Mouse (Mus musculus) brain, embryonic 18.5 days (tissue): ENCODE measurements at regions not wholly inside any gene's neighbourhood (a gene's known extent, or its start where the extent isn't known, plus 50 kb on each side); places are given as distances from the start of the nearest gene placed in this dataset.

Source experiments
- DNase-seq: peaks from one replicate; pipeline ENCODE4 v3.0.0-alpha.2; 2012; ENCODE audit warnings: low read depth, low spot score

DNA sequence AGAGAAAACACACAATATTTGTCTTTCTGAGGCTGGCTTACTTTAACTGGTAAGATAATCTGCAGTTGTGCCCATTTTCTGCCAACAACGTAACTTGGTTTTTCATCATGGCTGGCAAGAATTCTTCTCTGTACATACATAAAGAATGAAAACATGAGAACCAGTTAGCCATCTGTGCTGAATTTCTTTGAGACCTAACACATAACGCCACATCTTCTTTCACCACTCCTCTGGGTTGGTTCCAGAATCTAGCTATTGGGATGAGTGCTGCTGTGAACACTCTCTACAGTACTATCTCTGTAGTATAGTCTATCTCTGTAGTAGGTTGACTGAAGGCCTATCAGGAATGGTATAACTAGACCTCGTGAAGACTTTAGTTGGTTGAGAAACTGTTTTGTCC, 132.1 kb downstream of the 1700020N01Rik start:
- no peak for DNase-seq

DNA sequence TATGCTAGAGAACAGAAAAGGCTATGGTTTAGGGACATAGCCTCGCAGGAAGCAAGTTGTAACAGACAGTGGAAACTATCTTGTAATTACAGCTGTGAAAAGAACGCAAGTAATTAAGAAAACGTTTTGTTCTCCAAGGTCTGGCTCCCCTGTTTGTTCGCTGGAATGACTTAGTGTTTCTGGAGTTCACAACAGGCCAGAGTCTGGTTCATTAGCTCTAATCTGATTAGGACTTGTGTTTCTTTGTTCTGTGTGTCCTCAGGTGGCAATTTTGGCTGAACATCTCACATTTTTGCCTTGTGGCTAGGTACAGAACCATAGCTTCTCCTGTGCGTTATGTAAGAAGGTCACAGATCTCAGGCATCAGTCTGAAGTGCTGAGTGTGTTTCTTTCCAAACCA, 141.7 kb upstream of the Sgk1 start:
- DNase-seq: no peak

DNA sequence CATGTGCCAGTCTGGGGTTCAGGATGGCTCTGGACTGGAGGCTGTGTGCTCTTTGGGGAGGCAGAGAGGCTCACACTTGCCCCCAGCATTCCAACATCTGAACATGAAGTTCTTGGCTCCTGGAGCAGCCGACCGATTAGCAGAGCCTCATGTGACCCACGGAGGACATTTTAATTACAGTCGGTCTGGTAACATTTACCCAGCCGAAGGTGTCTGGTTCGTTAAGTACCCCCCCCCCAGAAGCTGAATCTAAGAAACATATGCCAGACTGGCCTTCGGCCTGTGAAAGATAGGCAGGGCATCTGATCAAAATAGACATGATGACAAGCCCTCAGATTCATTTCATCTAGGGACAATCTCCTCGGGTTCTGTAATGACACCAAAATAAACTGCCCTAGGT, 140.4 kb upstream of the Sgk1 start:
- DNase-seq: no peak

DNA sequence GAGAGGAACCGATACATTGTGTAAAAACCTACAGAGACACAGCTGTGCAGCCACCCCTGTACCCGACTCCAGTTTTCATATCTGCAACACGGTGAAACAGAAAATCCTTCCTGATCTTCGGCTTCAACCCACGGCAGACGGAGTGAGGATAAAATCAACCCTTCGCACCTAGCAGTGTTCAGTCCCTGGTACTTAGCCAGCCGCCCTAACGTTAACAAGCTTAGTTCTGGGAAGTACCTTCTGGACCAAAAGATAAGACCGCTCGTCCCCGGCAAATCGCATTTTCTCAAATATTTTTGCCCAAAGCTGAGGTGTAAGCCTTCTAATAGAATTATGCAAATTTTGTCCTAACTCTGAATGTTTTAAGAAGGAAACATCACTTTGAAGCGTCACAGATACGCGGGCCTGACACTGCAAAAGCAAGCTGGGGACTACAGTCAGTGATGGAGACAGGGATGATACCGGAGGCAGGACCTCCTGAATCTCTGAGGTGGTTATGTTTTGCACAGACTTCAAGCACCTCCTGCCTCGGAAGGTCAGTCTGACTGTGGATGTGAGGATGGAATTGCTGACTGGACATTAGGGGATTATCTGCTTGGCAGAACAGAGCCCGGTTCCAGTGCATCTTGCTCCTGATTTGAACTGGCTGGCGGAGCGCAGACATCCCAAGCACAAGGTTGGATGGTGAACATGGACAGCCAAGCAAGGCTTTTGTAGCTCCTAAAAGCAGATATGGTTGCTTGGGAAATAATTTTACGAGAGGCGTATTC, 139.8 kb upstream of the Sgk1 start:
- no peak for DNase-seq

DNA sequence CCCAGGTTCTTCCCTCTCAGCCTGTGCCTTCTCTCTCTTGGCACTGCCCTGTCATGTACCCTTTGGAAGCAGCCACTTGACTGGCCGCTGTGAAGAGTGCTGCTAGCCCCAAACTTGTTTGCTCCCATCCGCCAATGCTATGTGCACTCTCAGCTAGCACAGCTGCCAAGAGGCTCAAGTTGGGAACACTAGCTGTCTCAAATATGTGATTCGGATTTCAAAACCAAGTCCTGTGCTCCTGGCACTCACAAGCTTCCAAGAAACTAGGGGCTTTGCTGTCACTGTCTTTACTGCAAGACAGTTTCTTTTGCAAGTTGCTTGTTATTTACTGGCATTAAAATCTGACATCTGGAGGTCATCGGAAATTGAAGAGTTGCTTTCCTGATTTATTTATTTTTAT, 138.6 kb upstream of the Sgk1 start:
- DNase-seq: no peak

DNA sequence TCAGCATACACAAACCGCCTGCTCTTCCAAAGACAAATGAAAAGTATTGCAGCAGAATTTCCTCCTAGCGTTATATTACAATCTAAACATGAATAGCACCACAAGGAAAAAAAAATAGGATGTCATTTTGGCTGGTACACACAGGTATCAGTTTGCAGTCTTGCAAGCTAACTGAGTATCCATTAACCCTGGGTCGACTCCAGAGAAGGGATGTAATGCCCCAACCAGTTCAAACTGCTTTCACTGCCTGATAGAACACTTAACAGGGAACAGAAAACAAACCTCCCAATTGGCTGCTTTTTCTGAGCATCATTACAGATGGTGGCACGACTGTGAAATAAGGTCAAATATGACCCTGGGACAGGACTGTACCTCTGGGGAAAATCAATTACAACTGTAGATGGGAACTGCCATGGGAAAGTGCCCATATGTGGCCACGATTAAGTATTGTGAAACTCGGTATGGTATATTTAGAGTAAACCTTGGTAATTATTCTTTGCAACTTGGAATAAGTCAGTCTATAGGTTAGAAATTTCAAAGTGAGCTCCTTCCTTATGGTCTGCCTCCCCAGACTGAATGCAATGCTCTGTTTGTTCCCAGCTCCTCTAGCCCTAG, 137.5 kb upstream of the Sgk1 start:
- DNase-seq: no peak

DNA sequence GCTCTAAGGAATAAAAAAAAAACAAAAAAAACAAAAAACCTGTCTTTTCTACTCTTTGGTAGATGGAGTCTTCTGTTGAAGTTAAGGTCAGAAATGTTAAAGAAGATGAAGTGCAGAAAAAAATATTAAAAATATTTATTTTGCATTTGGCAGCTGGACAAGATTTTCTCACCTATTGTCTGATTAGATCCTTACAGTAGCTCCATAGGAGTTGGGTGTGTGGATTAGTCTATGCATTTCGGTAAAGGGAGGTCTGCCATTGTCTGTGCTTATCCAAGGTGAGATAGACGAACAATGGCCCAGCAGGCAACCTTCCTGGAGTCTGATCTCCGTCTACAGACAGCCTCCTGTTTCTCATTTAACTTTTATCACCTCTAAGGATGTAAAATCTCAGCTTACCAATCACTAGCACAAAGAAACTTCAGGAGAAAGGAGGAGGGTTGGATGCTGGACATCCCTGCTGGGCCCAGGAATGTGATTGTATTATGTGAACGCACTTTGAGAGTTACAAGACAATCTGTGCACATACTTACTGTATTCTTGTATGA, 136.0 kb upstream of the Sgk1 start:
- no peak for DNase-seq

DNA sequence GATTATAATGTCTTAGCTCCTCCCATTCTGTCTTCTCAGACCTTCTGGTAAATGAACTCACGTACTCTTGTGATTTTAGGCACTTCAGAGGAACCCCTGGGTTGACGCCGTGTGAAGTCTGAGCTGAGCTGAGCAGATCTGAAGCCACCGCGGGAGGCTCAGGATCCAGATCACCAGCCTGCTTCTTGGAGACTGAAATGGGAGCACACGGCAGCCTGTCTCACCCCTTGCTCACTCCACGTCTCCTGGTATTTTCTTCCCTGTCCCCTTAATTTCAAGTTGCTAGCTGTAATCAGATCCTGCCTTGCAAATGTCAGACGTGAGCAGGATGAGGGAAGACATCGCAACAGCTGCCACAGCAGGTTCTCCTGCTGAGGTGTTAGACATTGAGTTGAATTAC, 135.3 kb upstream of the Sgk1 start:
- DNase-seq: no peak

DNA sequence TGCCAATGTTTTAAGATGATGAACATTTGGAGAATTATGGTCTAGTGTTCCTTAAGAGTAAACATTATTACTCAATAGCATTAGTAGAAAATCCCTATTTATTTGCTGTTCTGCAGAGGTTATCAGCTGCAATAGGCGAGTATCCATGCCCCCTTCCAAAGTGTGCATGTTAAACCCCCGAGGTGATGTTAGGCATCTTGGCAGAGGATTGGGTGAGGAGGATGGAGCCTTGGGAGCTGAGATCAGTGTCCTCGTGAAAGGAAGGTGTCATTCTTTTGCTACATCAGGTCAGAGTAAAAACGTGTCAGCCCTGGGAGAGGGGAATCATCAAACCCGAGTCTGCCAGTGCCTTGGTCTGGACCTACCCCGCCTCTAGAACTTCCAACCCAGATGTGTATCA, 130.7 kb upstream of the Sgk1 start:
- no peak for DNase-seq

DNA sequence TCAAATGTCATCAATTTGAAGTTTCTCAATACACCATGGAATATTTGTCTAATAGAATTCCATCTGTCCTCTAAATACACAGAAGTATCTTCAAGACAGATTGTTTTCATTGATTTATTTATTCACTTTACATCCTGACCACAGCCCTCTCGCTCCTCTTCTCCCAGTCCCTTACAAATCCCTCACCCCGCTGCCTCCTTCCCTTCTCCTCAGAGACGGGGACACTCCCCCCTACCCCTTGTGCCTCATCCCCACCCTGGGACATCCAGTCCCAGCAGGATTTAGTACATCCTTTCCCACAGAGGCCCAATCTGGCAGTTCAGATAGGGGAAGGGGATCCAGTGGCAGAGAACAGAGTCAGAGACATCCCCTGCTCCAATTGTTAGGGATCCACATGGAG, 129.6 kb upstream of the Sgk1 start:
- DNase-seq: no peak

DNA sequence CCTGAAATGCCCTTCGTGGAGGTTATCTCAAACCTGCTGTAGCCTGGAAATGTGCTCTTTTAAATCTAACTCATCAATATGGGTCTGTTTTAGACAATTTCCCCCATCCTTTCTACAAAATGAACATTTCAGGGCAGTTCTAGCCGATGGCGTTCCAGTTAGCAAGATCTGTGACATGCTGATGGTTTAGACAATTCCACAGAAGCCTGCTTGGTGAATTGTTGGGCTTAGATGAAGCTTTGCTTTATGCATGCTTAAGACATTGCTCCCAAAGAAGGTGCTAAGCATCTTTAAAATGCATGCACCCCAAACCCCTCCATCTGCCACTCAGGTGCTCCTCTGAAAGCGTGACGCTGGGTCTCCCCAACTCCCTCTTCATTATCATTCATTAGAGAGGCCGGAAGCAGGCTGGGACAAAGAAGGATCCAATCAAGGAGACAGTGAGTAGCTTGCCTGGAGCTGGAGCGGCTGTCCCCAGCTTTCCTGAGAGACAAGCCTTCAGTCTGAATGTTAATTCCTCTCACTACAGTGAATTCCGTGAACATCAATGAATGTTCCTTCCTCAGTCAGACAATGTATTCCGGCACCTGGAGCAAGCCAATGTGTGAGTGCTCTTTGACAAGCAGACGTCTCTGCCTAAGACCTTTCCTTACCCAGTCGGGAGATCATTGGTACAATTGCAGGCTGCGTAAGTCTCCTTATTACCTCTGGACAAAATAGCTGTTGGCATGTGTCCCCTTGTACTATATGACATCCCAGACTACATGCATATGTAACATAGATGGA, 127.0 kb upstream of the Sgk1 start:
- no peak for DNase-seq

DNA sequence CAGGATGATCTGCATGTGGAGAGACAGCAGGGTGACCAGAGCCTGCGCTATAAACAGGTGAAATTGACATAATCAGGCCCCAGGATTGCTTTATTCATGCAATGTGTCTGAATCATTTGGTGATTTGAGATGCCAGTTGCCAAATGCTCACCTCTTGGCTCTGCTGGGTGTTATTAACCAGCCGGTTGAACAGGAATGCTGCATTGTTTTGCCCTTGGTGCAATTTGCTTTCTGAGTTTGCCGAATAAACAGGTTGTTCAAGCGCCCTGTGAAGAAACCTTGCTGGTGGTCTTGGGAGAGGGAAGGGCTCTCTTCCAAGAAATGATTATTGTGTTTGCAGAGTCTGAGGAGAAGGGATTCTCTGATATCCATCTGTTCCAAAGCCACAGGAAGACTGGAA, 126.3 kb upstream of the Sgk1 start:
- DNase-seq: no peak

DNA sequence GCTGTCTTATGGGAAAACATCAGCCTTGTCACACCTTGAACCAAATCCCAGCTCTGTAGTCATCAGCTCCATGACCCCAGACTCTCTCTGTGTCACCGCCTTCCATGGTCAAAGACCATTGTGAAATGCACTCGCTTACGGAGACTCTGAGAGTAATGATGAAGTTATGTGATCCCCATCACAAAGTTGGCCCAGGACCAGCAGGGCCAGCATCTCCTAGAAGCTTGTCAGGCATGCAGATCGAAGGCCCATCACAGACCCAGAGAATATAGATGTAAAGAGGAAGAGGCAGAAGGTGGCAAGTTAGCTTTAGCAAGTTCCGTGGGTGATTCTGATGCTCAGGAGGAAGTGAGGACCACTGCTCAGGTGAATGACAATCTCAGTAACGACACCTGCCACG, 125.2 kb upstream of the Sgk1 start:
- DNase-seq: no peak

DNA sequence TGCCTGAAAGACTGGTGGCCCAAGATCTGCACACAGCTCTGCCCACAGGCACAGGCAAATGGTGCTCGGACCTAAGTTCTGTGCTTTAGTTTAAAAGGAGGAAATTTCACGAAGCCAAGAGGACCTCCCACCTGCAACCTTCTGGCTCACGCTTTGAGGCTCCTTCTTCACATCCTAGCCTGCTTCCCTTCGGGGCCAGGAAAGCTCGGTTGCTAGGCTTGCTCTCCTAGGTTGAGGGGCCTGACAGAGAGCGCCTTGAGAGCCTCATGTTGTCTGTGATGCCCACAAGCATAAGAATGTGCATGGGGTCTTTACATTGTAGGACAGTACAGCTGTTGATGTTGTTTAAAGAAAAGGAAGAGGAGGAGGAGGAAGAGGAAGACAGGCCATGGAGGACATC, 123.9 kb upstream of the Sgk1 start:
- DNase-seq: no peak

DNA sequence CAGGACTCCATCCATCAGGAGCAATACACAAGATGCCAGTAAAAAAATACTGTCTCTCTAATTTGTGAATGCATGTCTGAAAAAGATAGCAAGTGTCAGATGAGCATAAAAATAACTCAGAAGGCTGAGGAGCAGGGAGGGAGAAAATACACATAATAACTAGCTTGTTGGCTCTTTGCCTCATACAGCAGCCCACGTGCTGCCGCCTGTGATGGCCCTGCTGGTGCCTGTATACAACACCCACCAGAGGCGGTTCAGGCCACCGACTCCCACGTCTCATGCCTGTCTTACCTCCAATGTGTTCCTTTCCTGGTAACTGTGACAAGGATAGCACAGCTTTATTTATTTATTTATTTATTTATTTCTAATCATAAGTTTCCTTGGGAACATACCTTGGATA, 119.5 kb upstream of the Sgk1 start:
- DNase-seq: no peak

DNA sequence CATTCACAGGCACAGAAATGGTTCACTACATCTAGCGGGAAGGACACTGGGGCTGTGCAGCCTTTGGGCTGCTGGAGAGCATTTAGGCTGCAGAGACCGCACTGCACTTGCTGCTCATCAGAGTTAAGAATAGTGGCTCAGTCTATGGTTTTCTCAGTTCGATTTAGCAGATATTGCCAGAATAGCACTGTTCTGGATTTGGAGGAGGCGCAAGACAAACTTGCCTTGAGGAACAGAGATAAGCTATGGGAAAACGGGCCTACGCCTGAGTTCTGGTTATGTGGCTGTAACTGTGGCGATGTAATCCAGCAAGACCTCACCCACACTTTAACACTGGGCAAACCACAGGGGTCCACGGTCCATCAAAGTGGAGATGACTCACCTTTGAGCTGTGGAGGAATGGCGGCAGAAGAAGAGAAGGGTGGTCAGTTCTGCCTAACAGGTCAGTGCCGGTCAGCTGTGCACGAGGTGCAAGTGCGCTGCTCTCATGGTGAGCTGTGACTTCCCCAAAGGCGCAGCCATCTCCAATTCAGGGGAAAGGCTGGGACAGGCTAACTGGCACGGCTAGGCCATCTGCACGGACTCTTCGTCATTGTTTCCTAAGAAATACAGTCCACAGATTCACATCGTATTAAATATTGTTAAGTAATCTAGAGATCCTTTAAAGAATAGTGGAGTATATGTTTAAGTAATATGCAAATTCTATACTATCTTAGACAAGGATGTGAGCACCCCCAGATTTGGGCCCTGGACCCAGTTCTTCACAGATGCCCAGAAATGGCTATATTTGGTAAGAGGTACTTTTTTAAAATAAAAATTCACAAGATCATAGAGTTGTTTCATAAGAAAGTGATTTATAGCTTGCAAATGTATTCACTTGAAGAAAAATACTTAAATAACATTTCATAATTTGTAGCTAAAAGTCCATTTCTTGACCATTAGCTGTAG, 118.7 kb upstream of the Sgk1 start:
- no peak for DNase-seq

DNA sequence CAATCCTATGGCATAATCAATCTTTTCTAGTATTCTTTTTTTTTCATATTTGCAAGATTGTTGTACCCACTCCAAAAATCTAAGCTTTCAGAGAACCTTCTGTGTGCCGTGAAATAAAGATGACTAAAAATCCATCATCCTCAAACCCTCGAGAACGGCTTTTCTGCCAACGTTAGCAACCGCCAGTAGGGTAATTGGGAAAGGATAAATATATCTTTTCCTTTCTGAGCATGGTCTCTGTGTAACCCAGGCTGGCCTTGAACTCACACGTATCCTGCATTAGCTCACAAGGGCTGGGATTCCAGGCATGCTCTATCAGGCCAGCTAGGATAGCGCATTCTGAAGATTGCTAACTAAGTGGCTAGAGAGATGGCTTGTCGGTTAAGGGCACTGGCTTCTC, 117.9 kb upstream of the Sgk1 start:
- no peak for DNase-seq

DNA sequence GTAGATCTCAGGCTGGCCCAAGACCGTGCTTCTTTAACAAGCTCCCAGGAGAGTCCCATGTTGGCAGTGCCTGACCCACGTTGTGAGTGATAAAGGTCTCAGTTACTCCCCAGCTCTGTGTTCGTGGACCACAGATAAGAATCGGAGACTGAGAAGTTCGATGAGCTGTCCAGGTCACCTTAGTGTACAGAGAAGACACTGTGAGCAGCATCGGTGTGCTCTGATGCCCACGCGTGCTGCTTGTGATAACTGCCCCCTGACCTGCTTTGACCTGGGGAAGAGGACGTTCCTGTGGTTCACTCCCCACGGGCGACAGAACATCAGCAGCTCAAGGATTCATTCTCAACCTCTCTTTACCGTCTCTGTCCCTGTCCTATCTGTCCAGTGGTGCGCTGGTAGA, 117.1 kb upstream of the Sgk1 start:
- DNase-seq: no peak

DNA sequence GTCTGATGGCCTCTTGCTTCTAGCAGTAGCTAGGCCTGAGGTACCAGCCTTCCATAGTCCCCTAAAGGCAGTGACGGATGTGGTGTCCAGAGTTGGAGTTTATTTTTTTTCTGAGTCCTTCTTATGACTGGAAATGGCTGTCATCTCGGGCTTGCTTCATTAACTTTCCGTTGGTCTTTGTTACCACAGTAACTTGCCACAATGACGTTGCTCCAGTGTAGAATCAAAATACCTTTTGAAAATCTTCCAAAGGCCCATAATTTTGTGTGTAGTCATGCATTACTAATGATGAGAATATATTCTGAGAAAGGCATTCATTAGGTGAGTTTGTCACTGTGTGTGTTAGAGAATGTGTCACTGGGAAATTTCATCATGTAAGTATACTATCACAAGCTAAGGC, 108.4 kb upstream of the Sgk1 start:
- no peak for DNase-seq

DNA sequence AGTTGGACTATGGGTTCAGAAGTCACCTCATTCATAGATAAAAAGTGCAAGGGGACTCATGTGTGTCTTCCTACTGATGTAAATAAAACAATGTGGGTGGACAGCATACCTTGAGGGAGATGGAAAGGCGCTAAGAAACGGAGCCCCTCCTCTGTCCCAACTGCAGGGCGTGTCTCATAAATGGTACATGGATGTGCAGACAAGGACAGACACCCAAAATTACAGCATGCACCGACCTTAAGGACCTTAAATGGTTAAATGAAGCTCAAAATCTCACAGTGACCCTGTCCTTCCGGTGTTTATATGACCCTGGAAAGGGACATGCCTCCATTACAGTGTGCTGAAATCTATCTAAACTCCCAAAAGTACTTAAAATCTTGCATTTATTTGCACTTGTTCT, 106.5 kb upstream of the Sgk1 start:
- no peak for DNase-seq

DNA sequence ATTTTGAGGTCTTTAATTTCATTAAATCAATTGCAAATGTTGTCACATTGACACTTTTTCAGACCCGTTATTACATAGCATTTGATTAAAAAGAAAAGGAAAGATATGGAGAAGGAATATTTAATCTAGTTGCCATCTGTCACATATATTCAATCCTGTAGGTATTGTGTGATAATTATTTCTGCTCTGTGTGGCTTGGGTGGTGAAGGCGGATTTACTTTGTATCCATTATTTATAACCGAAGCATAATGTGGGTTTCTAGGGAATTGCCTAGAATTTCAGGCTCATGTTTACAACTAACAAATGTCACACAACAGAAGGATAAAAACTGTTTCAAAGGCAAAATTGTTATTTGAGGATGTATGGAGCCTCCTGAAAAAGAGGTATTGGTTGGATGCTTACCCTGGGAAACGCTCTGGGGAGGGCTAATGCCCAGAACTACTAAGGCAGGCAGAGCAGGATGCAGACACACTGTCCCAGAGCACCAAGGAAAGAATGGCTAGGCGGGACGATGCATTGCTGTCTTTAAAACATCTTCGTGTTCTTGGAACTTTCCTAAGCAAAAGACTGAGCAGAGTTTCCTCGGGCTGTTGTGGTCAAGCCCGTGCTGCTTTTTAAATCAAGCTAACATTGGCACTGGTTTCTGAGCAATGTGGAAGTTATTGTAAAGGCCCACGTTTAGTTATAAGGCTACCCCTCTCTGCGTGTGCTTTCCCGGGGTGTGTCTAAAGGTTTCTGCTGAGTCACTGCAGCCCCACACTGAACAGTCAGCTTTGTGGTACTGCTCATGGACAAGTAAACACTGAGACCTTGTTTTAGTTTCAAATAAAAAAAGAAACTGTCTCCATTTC, 105.8 kb upstream of the Sgk1 start:
- DNase-seq: no peak
